ENCODE assay signal across 21 mouse cellular contexts in the genomic region with DNA sequence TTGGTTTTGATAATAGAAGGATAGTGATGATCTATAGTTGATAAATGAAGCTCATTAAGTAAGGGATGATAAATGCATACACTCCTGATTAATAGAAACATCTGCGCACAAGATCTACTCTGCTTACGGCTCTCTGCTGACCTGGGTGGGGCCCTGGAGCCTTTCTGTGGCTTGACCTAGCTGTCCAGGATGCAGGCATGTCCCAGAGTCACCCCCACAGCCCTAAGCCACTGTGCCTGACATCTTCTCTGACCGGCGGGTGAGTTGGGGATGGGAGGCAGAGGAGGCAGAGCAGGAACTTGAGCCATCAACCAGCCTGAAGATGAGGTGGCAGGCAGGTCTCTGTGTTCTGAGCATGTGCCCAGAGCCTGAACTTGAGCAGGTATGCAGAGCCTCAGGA.
"Had no signal": no experiment of that assay in that cellular context is flagged by ENCODE, and none has a peak within 500 bp of the region (broad histone marks: within the 10 kb centered on the region; RNA-seq: fewer than 3 reads in every experiment).

No protein-coding gene starts in this region.

- DNase-seq: gastrocnemius, postnatal 36 days; heart, adult 2 months; heart, postnatal 14 days; heart, postnatal 4 days; kidney, adult 18-20 months; kidney, adult 8-10 months; kidney, postnatal 10 days; kidney, postnatal 25 days; liver; liver, embryonic 13.5 days had no signal

- H3K4me3 ChIP-seq: heart, adult 2 months; heart, embryonic 13.5 days; heart, embryonic 15.5 days; hindbrain, embryonic 10.5 days; hindbrain, embryonic 12.5 days; intestine, embryonic 15.5 days; layer of hippocampus, adult 2 months; left cerebral cortex, adult 2 months; limb, embryonic 10.5 days; limb, embryonic 12.5 days; liver, embryonic 13.5 days; liver, embryonic 15.5 days had no signal

- H3K27ac ChIP-seq: heart, adult 2 months; heart, embryonic 13.5 days; heart, embryonic 15.5 days; hindbrain, embryonic 10.5 days; hindbrain, embryonic 12.5 days; hindbrain, embryonic 14.5 days; intestine, embryonic 15.5 days; layer of hippocampus, adult 2 months; left cerebral cortex, adult 2 months; limb, embryonic 10.5 days; limb, embryonic 12.5 days; liver, embryonic 13.5 days; liver, embryonic 15.5 days had no signal
